Mouse (Mus musculus): ENCODE data around the gene Lrp5.
"Not testable (repeated sequence)": the region's sequence is repeated elsewhere in the genome, so short reads cannot be mapped to it uniquely, and the experiment has no call there.

The Lrp5 gene

GRCm38 (mm10) chr19:3657065-3657464 is 29.3 kb downstream of the Lrp5 start:
- CTCF ChIA-PET = not testable (repeated sequence)

GRCm38 (mm10) chr19:3656144-3656543 is 30.2 kb downstream of the Lrp5 start:
- CTCF ChIA-PET = interaction anchor here (0.6 kb wide), 1 partner anchor 329 kb away, joined by 4 read pairs; no protein-coding TSS in a partner anchor

- CTCF ChIA-PET = no interaction called here
Observed at GRCm38 (mm10) chr19:3654940-3655339, 31.4 kb downstream of the Lrp5 start.

GRCm38 (mm10) chr19:3654058-3654457 is 32.3 kb downstream of the Lrp5 start:
- CTCF ChIA-PET = no interaction called here

GRCm38 (mm10) chr19:3653508-3653907 is 32.9 kb downstream of the Lrp5 start:
- CTCF ChIA-PET = no interaction called here

GRCm38 (mm10) chr19:3651989-3652388 is 34.4 kb downstream of the Lrp5 start:
- CTCF ChIA-PET = no interaction called here

- CTCF ChIA-PET = no interaction called here
Observed at GRCm38 (mm10) chr19:3651220-3651619, 35.1 kb downstream of the Lrp5 start.

GRCm38 (mm10) chr19:3650448-3650847 is 35.9 kb downstream of the Lrp5 start:
- CTCF ChIA-PET = no interaction called here

- CTCF ChIA-PET = no interaction called here
Observed at GRCm38 (mm10) chr19:3648830-3649450, 37.4 kb downstream of the Lrp5 start.

GRCm38 (mm10) chr19:3647999-3648398 is 38.4 kb downstream of the Lrp5 start:
- CTCF ChIA-PET = no interaction called here

GRCm38 (mm10) chr19:3645813-3646212 is 40.6 kb downstream of the Lrp5 start:
- CTCF ChIA-PET = no interaction called here

- CTCF ChIA-PET = interaction anchor here (0.7 kb wide), 1 partner anchor 209 kb away, joined by 5 read pairs; no protein-coding TSS in a partner anchor
Observed at GRCm38 (mm10) chr19:3645318-3645717, 41.0 kb downstream of the Lrp5 start.

GRCm38 (mm10) chr19:3639561-3639960 is 46.8 kb downstream of the Lrp5 start:
- CTCF ChIA-PET = no interaction called here

- CTCF ChIA-PET = no interaction called here
Observed at GRCm38 (mm10) chr19:3638698-3639097, 47.7 kb downstream of the Lrp5 start.

- CTCF ChIA-PET = no interaction called here
Observed at GRCm38 (mm10) chr19:3632018-3632417, 54.3 kb downstream of the Lrp5 start.

- CTCF ChIA-PET = no interaction called here
Observed at GRCm38 (mm10) chr19:3631431-3631830, 54.9 kb downstream of the Lrp5 start.

GRCm38 (mm10) chr19:3630486-3630885 is 55.9 kb downstream of the Lrp5 start:
- CTCF ChIA-PET = no interaction called here

GRCm38 (mm10) chr19:3630027-3630426 is 56.3 kb downstream of the Lrp5 start:
- CTCF ChIA-PET = no interaction called here

GRCm38 (mm10) chr19:3628223-3628622 is 58.1 kb downstream of the Lrp5 start:
- CTCF ChIA-PET = no interaction called here

- CTCF ChIA-PET = no interaction called here
Observed at GRCm38 (mm10) chr19:3625111-3625510, 61.3 kb downstream of the Lrp5 start.

GRCm38 (mm10) chr19:3623824-3624223 is 62.5 kb downstream of the Lrp5 start:
- CTCF ChIA-PET = no interaction called here

GRCm38 (mm10) chr19:3623294-3623693 is 63.1 kb downstream of the Lrp5 start:
- CTCF ChIA-PET = interaction anchor here (0.7 kb wide), 1 partner anchor 15 kb away, joined by 6 read pairs; no protein-coding TSS in a partner anchor

- CTCF ChIA-PET = interaction anchor here (0.6 kb wide), 1 partner anchor 534 kb away, joined by 3 read pairs; no protein-coding TSS in a partner anchor
Observed at GRCm38 (mm10) chr19:3620871-3621270, 65.5 kb downstream of the Lrp5 start.

GRCm38 (mm10) chr19:3619359-3619758 is 67.0 kb downstream of the Lrp5 start:
- CTCF ChIA-PET = no interaction called here
